Mouse (Mus musculus) embryo, embryonic 11.5 days (tissue): Measurements from ENCODE around the gene Supt5.
"Not testable (repeated sequence)": the region's sequence is repeated elsewhere in the genome, so short reads cannot be mapped to it uniquely, and the experiment has no call there.

Experiments used
- DNase-seq: peaks from one replicate; pipeline ENCODE4 v3.0.0-alpha.2; 2012; ENCODE audit warnings: low read depth, low spot score

The Supt5 gene

GRCm38 (mm10) chr7:28338108-28338998, at the start of gene Supt5:
TSS of gene Supt5 (minus strand) at chr7:28338746.
- peak; percentile 99 for DNase-seq

- DNase-seq, result not testable (repeated sequence)
Observed at GRCm38 (mm10) chr7:28387384-28387783, 48.8 kb upstream of the Supt5 start.

- DNase-seq, result not testable (repeated sequence)
Observed at GRCm38 (mm10) chr7:28386877-28387276, 48.3 kb upstream of the Supt5 start.

GRCm38 (mm10) chr7:28386462-28386861, 47.9 kb upstream of the Supt5 start:
- DNase-seq, result peak; percentile 83

GRCm38 (mm10) chr7:28386007-28386406, 47.5 kb upstream of the Supt5 start:
- no peak for DNase-seq

- no peak for DNase-seq
Observed at GRCm38 (mm10) chr7:28385196-28385595, 46.6 kb upstream of the Supt5 start.

- no peak for DNase-seq
Observed at GRCm38 (mm10) chr7:28384162-28384561, 45.6 kb upstream of the Supt5 start.

- no peak for DNase-seq
Observed at GRCm38 (mm10) chr7:28383606-28384005, 45.1 kb upstream of the Supt5 start.

- no peak for DNase-seq
Observed at GRCm38 (mm10) chr7:28382981-28383396, 44.4 kb upstream of the Supt5 start.

GRCm38 (mm10) chr7:28382347-28382951, 43.9 kb upstream of the Supt5 start:
- DNase-seq, result no peak

GRCm38 (mm10) chr7:28381938-28382337, 43.4 kb upstream of the Supt5 start:
- peak; percentile 65 for DNase-seq

- DNase-seq, result no peak
Observed at GRCm38 (mm10) chr7:28381017-28381790, 42.7 kb upstream of the Supt5 start.

- DNase-seq, result no peak
Observed at GRCm38 (mm10) chr7:28380237-28381016, 41.9 kb upstream of the Supt5 start, which contains the start of gene Zfp36. TSS of gene Zfp36 (minus strand) at chr7:28380253.

- peak; percentile 66 for DNase-seq
Observed at GRCm38 (mm10) chr7:28378769-28379651, 40.5 kb upstream of the Supt5 start.

GRCm38 (mm10) chr7:28378066-28378690, 39.6 kb upstream of the Supt5 start:
- DNase-seq, result no peak

GRCm38 (mm10) chr7:28377190-28378065, 38.9 kb upstream of the Supt5 start:
- DNase-seq, result no peak

GRCm38 (mm10) chr7:28376011-28376771, 37.6 kb upstream of the Supt5 start:
- DNase-seq, result no peak
